Mouse (Mus musculus) liver, embryonic 16.5 days (tissue): Measurements from ENCODE around the gene Tubgcp5. TPM values are rescaled to one million over a fixed set of nuclear protein-coding genes. Genes with fewer than 3 reads are reported as not detected.

ENCODE experiments used
- ATAC-seq: fragments of 200-750 bp; cut with Nextera tagmentation; 2 replicates; pipeline ENCODE4 v1.8.0; 2017; ENCODE audit warnings: low read depth, mild to moderate bottlenecking, moderate number of reproducible peaks, moderate library complexity
- H3K27ac ChIP-seq: fragments of 300-500 bp; sonication (generic); 2 replicates; pipeline ENCODE4 v1.5.1; 2014; ENCODE audit warnings: mild to moderate bottlenecking, low read length
- H3K27me3 ChIP-seq: fragments of 300-500 bp; sonication (generic); 2 replicates; pipeline ENCODE4 v1.6.1; 2014; ENCODE audit warnings: low read depth, low read length, mixed read lengths; ENCODE audit not compliant: control insufficient read depth, insufficient read depth
- H3K36me3 ChIP-seq: fragments of 300-500 bp; sonication (generic); 2 replicates; pipeline ENCODE4 v1.6.1; 2014; ENCODE audit warnings: mild to moderate bottlenecking; ENCODE audit not compliant: control insufficient read depth, insufficient read depth
- H3K4me1 ChIP-seq: fragments of 300-500 bp; sonication (generic); 2 replicates; pipeline ENCODE4 v1.6.1; 2014; ENCODE audit warnings: low read depth, low read length, mixed read lengths; ENCODE audit not compliant: control insufficient read depth
- H3K4me2 ChIP-seq: fragments of 300-500 bp; sonication (generic); 2 replicates; pipeline ENCODE4 v1.6.1; 2014; ENCODE audit warnings: low read depth, low read length, mixed read lengths
- H3K4me3 ChIP-seq: fragments of 300-500 bp; sonication (generic); 2 replicates; pipeline ENCODE4 v1.5.1; 2014; ENCODE audit warnings: low read depth, mild to moderate bottlenecking, low read length
- H3K9ac ChIP-seq: fragments of 300-500 bp; sonication (generic); 2 replicates; pipeline ENCODE4 v1.6.1; 2014; ENCODE audit warnings: low read depth, low read length
- H3K9me3 ChIP-seq: fragments of 300-500 bp; sonication (generic); replicated peaks from 2 replicates; pipeline ENCODE4 v1.6.1; 2016; ENCODE audit warnings: low read length; ENCODE audit not compliant: control insufficient read depth
- WGBS: fragments of 180-500 bp; shearing (Covaris S2); extraction: QIAGEN DNeasy Blood & Tissue Kit; methylation state at CpG from one replicate; pipeline ENCODE4 v1.1.7; 2014; ENCODE audit not compliant: insufficient replicate concordance; 5-methylcytosine and 5-hydroxymethylcytosine counted together
- polyA plus RNA-seq: library from polyadenylated mRNA; unstranded; fragments of >200 nt; fragmentation: Nextera tagmentation; extraction: Ambion mirVana; gene quantifications from 2 replicates; pipeline ENCODE4 v1.2.1, GENCODE M21; 2015

The Tubgcp5 gene
- polyA plus RNA-seq, 1 experiment from 2014 or later: 5.8 TPM

DNA sequence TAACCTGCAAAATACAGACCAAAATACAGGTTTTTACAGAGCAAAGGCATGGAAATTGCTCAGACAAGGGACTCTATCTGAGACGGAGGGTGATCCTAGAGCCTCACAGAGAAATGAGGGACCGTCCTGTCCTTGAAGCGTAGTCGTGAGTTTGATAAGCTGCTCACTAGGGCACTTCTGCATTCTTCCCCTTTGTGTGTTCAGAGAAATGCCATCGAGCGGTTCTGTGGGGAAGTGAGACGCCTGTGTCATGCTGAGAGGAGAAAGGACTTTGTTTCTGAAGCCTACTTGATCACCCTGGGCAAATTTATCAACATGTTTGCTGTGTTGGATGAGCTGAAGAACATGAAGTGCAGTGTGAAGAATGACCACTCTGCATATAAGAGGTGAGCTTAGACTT lies 80.7 kb downstream of the Tubgcp5 start:
- Histone ChIP-seq H3K27me3 (no peaks in the 10 kb centered on the region), H3K9me3 (no peaks in the 10 kb centered on the region), H3K4me1 (no peaks in the 10 kb centered on the region), H3K36me3 (no peaks in the 10 kb centered on the region; the same call in 1 of the 2 replicates), H3K4me3 (no peak overlapping the region), H3K4me2 (no peak overlapping the region), H3K27ac (no peak overlapping the region), H3K9ac (no peak overlapping the region)
- ATAC-seq: no peak
- 66% methylated on average over 7 of the region's 7 CpGs for WGBS

- Histone ChIP-seq H3K4me2 (no peak overlapping the region), H3K27me3 (no peaks in the 10 kb centered on the region), H3K4me3 (no peak overlapping the region), H3K4me1 (no peaks in the 10 kb centered on the region), H3K9me3 (no peaks in the 10 kb centered on the region), H3K36me3 (no peaks in the 10 kb centered on the region; the same call in 1 of the 2 replicates), H3K9ac (no peak overlapping the region), H3K27ac (no peak overlapping the region)
- 76% methylated on average over 10 of the region's 10 CpGs for WGBS
- ATAC-seq: no peak
Observed at GRCm38 (mm10) chr7:55877721-55878120, 83.8 kb downstream of the Tubgcp5 start.

DNA sequence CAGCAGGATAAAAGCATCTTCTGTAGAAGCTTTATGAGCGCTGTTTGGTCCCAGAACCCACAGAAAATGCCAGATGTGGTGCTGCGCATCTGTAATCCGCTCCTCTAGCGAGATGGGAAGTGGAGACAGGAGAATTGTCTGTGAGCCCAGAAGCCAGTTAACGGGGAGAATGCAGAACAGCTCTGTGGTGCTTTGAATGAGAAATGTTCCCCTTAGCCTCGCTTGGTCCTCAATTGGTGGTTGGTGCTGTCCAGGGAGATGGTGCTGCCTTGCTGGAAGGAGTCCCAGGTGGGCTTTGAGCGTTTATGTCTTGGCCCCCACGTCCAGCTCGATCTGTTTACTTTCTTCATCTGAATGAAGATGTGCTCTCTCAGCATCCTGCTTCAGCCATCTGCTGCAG lies 86.9 kb downstream of the Tubgcp5 start:
- no peaks in the 10 kb centered on the region for H3K9me3 ChIP-seq
- H3K4me3 ChIP-seq: no peak overlapping the region
- H3K27me3 ChIP-seq: no peaks in the 10 kb centered on the region
- no peak for ATAC-seq
- no peak overlapping the region for H3K4me2 ChIP-seq
- H3K36me3 ChIP-seq: no peaks in the 10 kb centered on the region; the same call in 1 of the 2 replicates
- no peak overlapping the region for H3K27ac ChIP-seq
- no peaks in the 10 kb centered on the region for H3K4me1 ChIP-seq
- WGBS: 72% methylated on average over 9 of the region's 9 CpGs
- no peak overlapping the region for H3K9ac ChIP-seq

Other genes with a start within 250 kb of the Tubgcp5 start
- gene Siglech, start 26.0 kb upstream of the Tubgcp5 start, polyA plus RNA-seq: 0.72 and 0.89 TPM in 2 replicates
- gene Cyfip1, start 47.6 kb downstream of the Tubgcp5 start, polyA plus RNA-seq: 16.7 and 17.5 TPM in 2 replicates
- gene Nipa2, start 168.3 kb downstream of the Tubgcp5 start, polyA plus RNA-seq: 20.0 and 20.5 TPM in 2 replicates
- gene Nipa1, start 225.8 kb downstream of the Tubgcp5 start, polyA plus RNA-seq: 10.2 and 10.7 TPM in 2 replicates